Mouse (Mus musculus): Measurements from ENCODE around the gene Dok4. TPM values are rescaled to one million over a fixed set of nuclear protein-coding genes. Genes with fewer than 3 reads are reported as not detected.

Dok4 gene
- polyA plus RNA-seq, 1 experiment from 2014 or later = 16.8 TPM

- no peaks in the 10 kb centered on the region for H3K36me3 ChIP-seq (replicated peaks)
- peak overlapping the region; percentile 77 for H3K27ac ChIP-seq (replicated peaks)
- DNase-seq (ENCODE audit: low spot score) = peak; percentile 39
- H3K4me1 ChIP-seq = peaks cover 58% of the 10 kb centered on the region
- 17% methylated on average over 17 of the region's 17 CpGs for WGBS
- H3K27me3 ChIP-seq (replicated peaks; ENCODE audit: low read depth, poor library complexity, severe bottlenecking) = peaks cover 44% of the 10 kb centered on the region
- H3K9me3 ChIP-seq = no peaks in the 10 kb centered on the region
- H3K4me3 ChIP-seq = peak overlapping the region; percentile 77
Measured at GRCm38 (mm10) chr8:94875096-94875870, 847 bp downstream of the Dok4 start.

GRCm38 (mm10) chr8:94874358-94874757 lies 1.8 kb downstream of the Dok4 start:
- H3K4me3 ChIP-seq = peak overlapping the region; percentile 77
- H3K4me1 ChIP-seq = peaks cover 68% of the 10 kb centered on the region
- no peaks in the 10 kb centered on the region for H3K9me3 ChIP-seq
- H3K36me3 ChIP-seq (replicated peaks) = no peaks in the 10 kb centered on the region
- peak; percentile 76 for DNase-seq (ENCODE audit: low spot score)
- 11% methylated on average over 6 of the region's 6 CpGs for WGBS
- no peak overlapping the region for H3K27ac ChIP-seq (replicated peaks)
- peaks cover 54% of the 10 kb centered on the region for H3K27me3 ChIP-seq (replicated peaks; ENCODE audit: low read depth, poor library complexity, severe bottlenecking)

DNA sequence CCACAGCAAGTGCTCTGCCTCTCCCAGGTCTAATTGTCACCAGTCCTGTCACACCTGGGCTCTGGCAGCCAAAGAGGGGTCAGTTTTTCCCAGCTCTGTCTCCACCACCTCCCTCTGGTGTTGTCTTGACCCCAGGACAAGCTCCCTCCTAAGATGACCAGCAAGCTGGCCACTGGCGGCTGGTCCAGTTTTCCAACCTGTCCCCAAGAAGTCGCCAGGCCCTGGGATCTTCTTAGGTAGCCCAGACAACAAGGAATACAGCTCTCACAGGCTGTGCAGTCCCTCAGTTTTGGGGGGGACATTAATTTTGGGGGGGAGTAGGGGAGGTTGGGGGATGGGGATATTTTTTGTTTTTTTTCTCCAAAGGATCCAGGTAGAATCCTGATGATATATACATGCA lies 3.6 kb downstream of the Dok4 start:
- H3K27ac ChIP-seq (replicated peaks) = 0 out of 2 replicates have a peak overlapping the region, but pooled peaks have one; percentile 42
- 49% methylated on average over 2 of the region's 2 CpGs for WGBS

GRCm38 (mm10) chr8:94872156-94872555 lies 4.0 kb downstream of the Dok4 start:
- WGBS = 34% methylated on average over 3 of the region's 3 CpGs
- Histone ChIP-seq H3K9me3 (no peaks in the 10 kb centered on the region), H3K36me3 (replicated peaks) (peaks cover 12% of the 10 kb centered on the region), H3K27me3 (replicated peaks; ENCODE audit: low read depth, poor library complexity, severe bottlenecking) (peaks cover 55% of the 10 kb centered on the region), H3K4me1 (peaks cover 80% of the 10 kb centered on the region), H3K4me3 (peak overlapping the region; percentile 25), H3K27ac (replicated peaks) (0 out of 2 replicates have a peak overlapping the region, but pooled peaks have one; percentile 42)
- peak; percentile 36 for DNase-seq (ENCODE audit: low spot score)

More for the DNA sequence above, 3.6 kb downstream of the Dok4 start:
- H3K27me3 ChIP-seq (replicated peaks; ENCODE audit: low read depth, poor library complexity, severe bottlenecking) = peaks cover 55% of the 10 kb centered on the region
- H3K4me1 ChIP-seq = peaks cover 80% of the 10 kb centered on the region
- H3K4me3 ChIP-seq = peak overlapping the region; percentile 25
- no peaks in the 10 kb centered on the region for H3K9me3 ChIP-seq
- no peak for DNase-seq (ENCODE audit: low spot score)
- peaks cover 7% of the 10 kb centered on the region for H3K36me3 ChIP-seq (replicated peaks)

DNA sequence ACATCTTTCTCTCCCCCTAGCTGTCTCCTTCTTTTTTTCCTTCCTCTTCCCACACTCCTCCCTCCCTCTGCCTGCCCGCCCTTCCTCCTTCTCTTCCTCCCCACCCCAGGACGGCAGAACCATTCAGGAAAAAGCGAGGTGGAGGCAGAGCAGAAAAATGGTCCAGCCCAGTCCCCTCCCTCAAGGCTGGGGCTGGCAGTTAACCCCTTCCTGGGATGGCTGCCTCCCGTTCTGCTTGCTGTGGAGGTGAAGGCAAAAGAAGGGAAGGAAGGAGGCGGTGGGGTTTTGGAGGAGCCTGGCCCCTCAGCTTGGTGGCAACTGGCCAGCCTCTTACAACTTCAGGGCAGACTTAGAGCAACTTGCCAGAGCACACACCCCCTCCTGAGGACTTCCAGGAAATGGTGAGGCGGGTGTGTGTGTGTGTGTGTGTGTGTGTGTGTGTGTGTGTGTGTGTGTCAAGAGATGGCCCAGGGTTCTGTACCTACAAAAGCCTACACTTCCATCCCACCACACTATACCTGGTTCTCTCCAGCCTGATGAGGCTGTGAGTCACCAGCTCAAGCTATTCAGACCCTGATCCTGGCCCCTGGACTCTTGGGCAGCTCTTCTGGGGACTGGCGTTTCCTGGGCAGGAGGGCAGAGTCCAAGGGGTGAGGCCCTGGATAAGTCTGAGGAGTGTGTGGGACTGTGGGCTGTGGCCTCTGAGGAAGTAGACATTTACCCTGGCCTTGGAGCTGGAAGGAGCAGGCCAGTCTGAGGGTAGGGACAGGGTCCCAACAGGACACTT lies 4.8 kb downstream of the Dok4 start:
- H3K36me3 ChIP-seq (replicated peaks) = peaks cover 20% of the 10 kb centered on the region
- peaks cover 51% of the 10 kb centered on the region for H3K27me3 ChIP-seq (replicated peaks; ENCODE audit: low read depth, poor library complexity, severe bottlenecking)
- DNase-seq (ENCODE audit: low spot score) = peak; percentile 81
- peak overlapping the region; percentile 58 for H3K4me3 ChIP-seq
- 10% methylated on average over 7 of the region's 7 CpGs for WGBS
- H3K9me3 ChIP-seq = no peaks in the 10 kb centered on the region
- H3K27ac ChIP-seq (replicated peaks) = peak overlapping the region; percentile 75
- H3K4me1 ChIP-seq = peaks cover 73% of the 10 kb centered on the region

DNA sequence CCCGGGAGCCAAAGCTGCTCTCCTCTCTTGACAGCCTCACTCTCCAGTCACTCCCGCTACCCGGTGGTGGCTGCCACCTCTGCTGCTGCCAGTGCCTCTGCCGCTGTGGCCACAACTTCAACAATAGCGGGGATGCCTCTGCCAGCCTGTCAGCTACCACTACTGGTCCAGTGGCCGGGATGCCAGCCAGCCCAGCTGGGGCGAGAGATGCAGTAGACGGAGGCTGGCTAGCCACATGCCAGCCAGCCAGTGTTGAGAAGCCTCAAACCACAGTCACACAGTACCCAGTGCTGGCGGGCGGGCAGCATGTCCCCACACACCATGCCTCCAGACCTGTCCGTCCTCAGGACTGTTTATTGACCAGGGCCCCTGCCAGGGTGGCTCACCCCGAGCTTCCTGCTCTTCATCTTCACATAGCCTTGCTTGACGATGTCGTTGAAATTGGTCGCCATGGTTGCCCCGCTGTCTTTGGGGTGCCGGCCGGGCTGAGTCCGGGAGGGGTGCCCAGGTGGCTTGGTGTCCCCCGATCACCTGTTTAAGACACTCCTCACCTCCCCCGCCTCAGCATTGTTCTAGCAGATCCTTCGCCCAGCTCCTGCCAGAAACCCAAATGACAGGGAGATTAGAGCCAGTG lies 5.5 kb downstream of the Dok4 start:
- peaks cover 27% of the 10 kb centered on the region for H3K36me3 ChIP-seq (replicated peaks)
- no peak for DNase-seq (ENCODE audit: low spot score)
- no peaks in the 10 kb centered on the region for H3K9me3 ChIP-seq
- peak overlapping the region; percentile 58 for H3K4me3 ChIP-seq
- peaks cover 65% of the 10 kb centered on the region for H3K4me1 ChIP-seq
- peaks cover 48% of the 10 kb centered on the region for H3K27me3 ChIP-seq (replicated peaks; ENCODE audit: low read depth, poor library complexity, severe bottlenecking)
- H3K27ac ChIP-seq (replicated peaks) = peak overlapping the region; percentile 75
- 2% methylated on average over 22 of the region's 22 CpGs for WGBS

GRCm38 (mm10) chr8:94870003-94870402 lies 6.1 kb downstream of the Dok4 start:
- H3K36me3 ChIP-seq (replicated peaks) = peaks cover 33% of the 10 kb centered on the region
- no peak for DNase-seq (ENCODE audit: low spot score)
- peaks cover 42% of the 10 kb centered on the region for H3K27me3 ChIP-seq (replicated peaks; ENCODE audit: low read depth, poor library complexity, severe bottlenecking)
- H3K9me3 ChIP-seq = no peaks in the 10 kb centered on the region
- H3K27ac ChIP-seq (replicated peaks) = peak overlapping the region; percentile 75; the same call in 1 of the 2 replicates
- 16% methylated on average over 4 of the region's 4 CpGs for WGBS
- H3K4me3 ChIP-seq = peak overlapping the region; percentile 58
- H3K4me1 ChIP-seq = peaks cover 60% of the 10 kb centered on the region

- Histone ChIP-seq H3K36me3 (replicated peaks) (peaks cover 42% of the 10 kb centered on the region), H3K9me3 (no peaks in the 10 kb centered on the region), H3K4me3 (peak overlapping the region; percentile 58; the same call in 1 of the 2 replicates), H3K27me3 (replicated peaks; ENCODE audit: low read depth, poor library complexity, severe bottlenecking) (peaks cover 33% of the 10 kb centered on the region), H3K27ac (replicated peaks) (no peak overlapping the region), H3K4me1 (peaks cover 51% of the 10 kb centered on the region)
- no peak for DNase-seq (ENCODE audit: low spot score)
- 52% methylated on average over 7 of the region's 7 CpGs for WGBS
Measured at GRCm38 (mm10) chr8:94869146-94869545, 7.0 kb downstream of the Dok4 start.

GRCm38 (mm10) chr8:94866921-94867320 lies 9.2 kb downstream of the Dok4 start:
- Histone ChIP-seq H3K36me3 (replicated peaks) (peaks cover 64% of the 10 kb centered on the region), H3K4me3 (no peak overlapping the region), H3K4me1 (peaks cover 38% of the 10 kb centered on the region), H3K9me3 (no peaks in the 10 kb centered on the region), H3K27ac (replicated peaks) (no peak overlapping the region), H3K27me3 (replicated peaks; ENCODE audit: low read depth, poor library complexity, severe bottlenecking) (peaks cover 28% of the 10 kb centered on the region)
- 89% methylated on average over 9 of the region's 9 CpGs for WGBS
- DNase-seq (ENCODE audit: low spot score) = no peak

DNA sequence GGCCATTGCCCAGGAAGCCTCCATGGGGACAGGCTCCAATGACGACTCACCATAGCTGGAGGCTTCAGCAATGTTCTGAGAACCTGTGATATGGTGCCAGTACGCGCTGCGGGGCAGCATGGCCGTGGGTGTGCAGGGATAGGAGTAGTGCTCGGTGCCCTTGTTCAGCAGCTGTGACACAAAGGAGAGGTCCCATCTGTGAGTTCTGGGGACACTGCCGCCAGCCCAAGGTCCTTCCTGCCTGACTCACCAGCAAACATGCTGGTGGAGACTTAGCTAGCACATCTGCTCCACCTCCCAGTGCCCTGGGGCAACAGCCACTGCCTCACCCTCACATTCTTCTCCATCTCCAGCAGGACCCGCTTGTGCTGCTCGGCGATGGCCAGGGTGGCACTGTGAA lies 10.8 kb downstream of the Dok4 start:
- no peak overlapping the region for H3K27ac ChIP-seq (replicated peaks)
- peaks cover 17% of the 10 kb centered on the region for H3K27me3 ChIP-seq (replicated peaks; ENCODE audit: low read depth, poor library complexity, severe bottlenecking)
- H3K4me3 ChIP-seq = no peak overlapping the region
- WGBS = 78% methylated on average over 10 of the region's 10 CpGs
- DNase-seq (ENCODE audit: low spot score) = no peak
- peaks cover 80% of the 10 kb centered on the region for H3K36me3 ChIP-seq (replicated peaks)
- peaks cover 21% of the 10 kb centered on the region for H3K4me1 ChIP-seq
- H3K9me3 ChIP-seq = no peaks in the 10 kb centered on the region

DNA sequence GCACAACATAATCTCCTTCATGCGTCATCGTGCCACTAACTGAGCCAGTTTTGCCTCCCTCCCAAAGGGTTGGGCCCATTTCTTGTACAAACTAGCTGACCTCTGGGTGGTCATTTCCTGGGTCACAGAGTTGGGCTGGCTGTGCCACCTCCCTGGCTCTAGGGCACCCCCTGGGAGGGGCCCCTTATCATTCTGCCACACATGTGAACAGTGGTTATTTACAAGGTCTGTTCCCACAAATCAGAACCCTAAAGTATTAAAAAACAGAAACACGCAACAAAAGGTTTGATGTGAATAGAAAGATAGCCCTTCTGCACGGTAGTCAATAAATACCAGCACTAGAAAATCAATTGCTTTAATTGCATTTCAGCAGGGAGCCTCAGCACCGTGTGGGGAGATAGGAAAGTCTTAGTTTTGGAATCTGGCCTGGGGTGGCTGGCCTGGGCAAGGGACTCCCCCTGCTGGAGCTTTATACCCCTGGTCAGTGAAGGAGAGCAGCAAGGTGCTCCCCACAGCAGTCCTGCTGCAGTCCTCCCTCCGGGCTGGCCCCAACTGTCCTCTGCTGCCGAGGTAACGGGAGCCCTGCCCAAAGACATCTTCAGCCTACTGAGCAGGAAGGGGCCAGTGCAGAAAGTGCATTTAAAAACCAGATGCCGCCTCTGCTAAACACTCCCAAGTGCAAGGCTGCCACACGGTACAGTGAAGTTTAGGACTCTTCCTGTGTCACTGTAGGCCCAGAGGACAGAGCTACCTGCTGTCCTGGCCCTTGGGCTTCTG lies 12.0 kb downstream of the Dok4 start:
- Histone ChIP-seq H3K9me3 (no peaks in the 10 kb centered on the region), H3K4me3 (no peak overlapping the region), H3K36me3 (replicated peaks) (peaks cover 90% of the 10 kb centered on the region), H3K4me1 (peaks cover 12% of the 10 kb centered on the region), H3K27me3 (replicated peaks; ENCODE audit: low read depth, poor library complexity, severe bottlenecking) (peaks cover 5% of the 10 kb centered on the region), H3K27ac (replicated peaks) (no peak overlapping the region)
- no peak for DNase-seq (ENCODE audit: low spot score)
- WGBS = 86% methylated on average over 10 of the region's 10 CpGs
